Mouse (Mus musculus) bone marrow macrophage, adult 2 months (primary cell): ENCODE data around the gene Atl3. TPM values are rescaled to one million over a fixed set of nuclear protein-coding genes. Genes with fewer than 3 reads are reported as not detected.

Experiments
- H3K27ac ChIP-seq: 2 replicates; pipeline ENCODE4 v1.5.1; 2012; ENCODE audit warnings: low read depth, low read length; ENCODE audit not compliant: insufficient read depth
- H3K4me1 ChIP-seq: 2 replicates; pipeline ENCODE4 v1.6.1; 2012; ENCODE audit warnings: low read length; ENCODE audit not compliant: control insufficient read depth, insufficient read depth
- H3K4me3 ChIP-seq: 2 replicates; pipeline ENCODE4 v1.5.1; 2012; ENCODE audit warnings: mild to moderate bottlenecking, low read length, moderate library complexity; ENCODE audit not compliant: insufficient read depth
- CTCF ChIP-seq: IDR thresholded peaks from 2 replicates; pipeline ENCODE4 v1.5.1; 2012; ENCODE audit warnings: low read depth, mild to moderate bottlenecking, low read length, moderate library complexity
- POLR2A ChIP-seq: IDR thresholded peaks from 2 replicates; pipeline ENCODE4 v1.6.1; 2012; ENCODE audit warnings: mild to moderate bottlenecking, low read depth, low read length, borderline replicate concordance
- polyA plus RNA-seq: library from polyadenylated mRNA; stranded (reverse); fragments of >200 nt; gene quantifications from 2 replicates; pipeline ENCODE4 v1.2.4, GENCODE M21; 2012; ENCODE audit not compliant: missing spikeins, insufficient read depth, insufficient read length

The Atl3 gene
- polyA plus RNA-seq, 1 experiment: 62.2 TPM

GRCm38 (mm10) chr19:7557844-7558243 is 64.0 kb downstream of the Atl3 start:
- Histone ChIP-seq H3K4me1 (0 out of 2 replicates have a peak, but pooled peaks cover 4% of the 10 kb centered on the region), H3K27ac (no peak overlapping the region), H3K4me3 (peak overlapping the region; percentile 62)
- TF ChIP-seq POLR2A (no peak), CTCF (no peak)

DNA sequence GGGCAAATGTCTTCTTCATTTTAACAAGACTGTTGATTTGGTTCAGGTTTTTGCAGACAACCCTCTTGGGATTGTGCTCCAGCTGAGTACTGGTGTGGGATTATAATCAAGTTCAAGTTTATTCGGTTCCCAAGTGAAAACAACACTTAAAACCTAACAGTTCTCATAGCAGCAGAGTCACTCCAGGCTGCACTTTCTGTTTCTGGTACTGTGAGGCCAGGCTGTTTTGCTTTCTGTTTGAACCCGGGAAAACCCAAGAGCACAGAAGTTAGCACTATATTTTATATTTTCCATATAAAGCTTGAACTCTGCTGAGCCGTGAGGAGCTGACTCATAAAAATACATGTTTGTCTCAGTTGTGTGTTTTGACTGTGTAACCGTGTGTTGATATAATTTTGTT is 64.8 kb downstream of the Atl3 start:
- H3K27ac ChIP-seq: no peak overlapping the region
- TF ChIP-seq POLR2A (no peak), CTCF (no peak)
- no peak overlapping the region for H3K4me3 ChIP-seq
- 0 out of 2 replicates have a peak, but pooled peaks cover 4% of the 10 kb centered on the region for H3K4me1 ChIP-seq

DNA sequence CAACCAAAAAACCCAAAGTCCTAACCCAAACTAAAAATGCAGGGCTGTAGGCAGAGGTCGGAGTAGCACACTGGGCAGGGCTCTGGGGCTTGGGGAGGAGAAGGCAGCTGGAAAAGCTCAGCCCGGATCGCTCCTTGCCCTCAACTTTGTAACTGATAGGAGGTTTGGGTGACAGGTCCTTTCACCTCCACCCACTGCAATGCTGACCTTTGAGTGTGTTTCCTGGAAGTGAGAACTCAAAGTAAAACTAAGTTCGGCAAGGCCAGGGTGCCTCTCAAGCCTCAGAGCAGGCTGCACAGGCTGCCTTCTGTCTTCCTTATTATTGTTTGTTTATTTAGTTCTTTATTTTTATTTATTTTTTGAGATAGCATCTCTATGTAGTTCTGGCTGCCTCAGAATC is 66.1 kb downstream of the Atl3 start:
- Histone ChIP-seq H3K4me3 (no peak overlapping the region), H3K27ac (no peak overlapping the region), H3K4me1 (0 out of 2 replicates have a peak, but pooled peaks cover 4% of the 10 kb centered on the region)
- no peak for TF ChIP-seq POLR2A
- TF ChIP-seq CTCF: no peak

DNA sequence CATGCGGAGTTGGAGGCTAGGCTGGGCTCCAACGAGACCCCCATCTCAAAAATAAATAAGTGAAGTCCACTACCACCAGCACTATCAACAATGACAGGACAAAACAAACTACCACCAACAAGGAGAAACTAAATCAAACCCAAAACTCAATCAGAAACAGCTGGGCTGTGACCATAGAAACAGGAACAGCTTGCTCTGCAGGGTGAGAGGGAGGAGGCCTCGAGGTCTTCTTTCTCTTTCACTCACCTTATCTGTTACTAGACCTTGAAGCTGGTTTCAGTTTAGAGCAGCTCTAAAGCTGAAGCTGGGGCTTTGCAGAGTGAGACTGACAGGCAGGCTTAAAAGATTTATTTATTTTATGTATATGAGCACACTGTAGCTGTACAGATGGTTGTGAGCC is 67.6 kb downstream of the Atl3 start:
- Histone ChIP-seq H3K4me1 (0 out of 2 replicates have a peak, but pooled peaks cover 4% of the 10 kb centered on the region), H3K4me3 (no peak overlapping the region), H3K27ac (no peak overlapping the region)
- TF ChIP-seq CTCF (no peak), POLR2A (no peak)

- Histone ChIP-seq H3K4me3 (no peak overlapping the region), H3K4me1 (0 out of 2 replicates have a peak, but pooled peaks cover 4% of the 10 kb centered on the region)
- no peak for TF ChIP-seq CTCF
- TF ChIP-seq POLR2A: no peak
Measured at GRCm38 (mm10) chr19:7562601-7563129, 68.8 kb downstream of the Atl3 start.

DNA sequence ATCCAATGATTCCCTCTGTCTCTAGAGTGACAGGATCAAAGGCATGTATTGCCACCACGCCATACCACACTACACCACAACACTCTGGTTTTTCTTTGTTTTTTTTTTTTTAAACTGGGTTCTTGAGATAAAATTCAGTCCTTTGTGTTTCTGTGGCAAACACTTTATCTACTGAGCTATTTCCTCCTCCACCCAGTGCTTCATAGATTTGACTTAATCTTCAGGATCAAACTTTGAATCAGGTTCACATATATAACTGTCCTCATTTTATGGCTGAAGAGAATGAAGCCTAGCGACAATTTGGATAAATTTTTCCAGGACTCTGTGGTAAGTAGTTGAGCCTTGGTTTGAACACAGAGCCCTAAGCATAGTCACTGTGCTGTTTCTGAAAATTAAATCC is 69.8 kb downstream of the Atl3 start:
- Histone ChIP-seq H3K4me3 (no peak overlapping the region), H3K4me1 (no peaks in the 10 kb centered on the region), H3K27ac (no peak overlapping the region)
- TF ChIP-seq POLR2A: no peak
- TF ChIP-seq CTCF: no peak

More at GRCm38 (mm10) chr19:7562601-7563129, 68.8 kb downstream of the Atl3 start:
- no peak overlapping the region for H3K27ac ChIP-seq

GRCm38 (mm10) chr19:7564457-7564856 is 70.6 kb downstream of the Atl3 start:
- Histone ChIP-seq H3K4me1 (no peaks in the 10 kb centered on the region), H3K4me3 (no peak overlapping the region), H3K27ac (no peak overlapping the region)
- TF ChIP-seq CTCF (no peak), POLR2A (no peak)

DNA sequence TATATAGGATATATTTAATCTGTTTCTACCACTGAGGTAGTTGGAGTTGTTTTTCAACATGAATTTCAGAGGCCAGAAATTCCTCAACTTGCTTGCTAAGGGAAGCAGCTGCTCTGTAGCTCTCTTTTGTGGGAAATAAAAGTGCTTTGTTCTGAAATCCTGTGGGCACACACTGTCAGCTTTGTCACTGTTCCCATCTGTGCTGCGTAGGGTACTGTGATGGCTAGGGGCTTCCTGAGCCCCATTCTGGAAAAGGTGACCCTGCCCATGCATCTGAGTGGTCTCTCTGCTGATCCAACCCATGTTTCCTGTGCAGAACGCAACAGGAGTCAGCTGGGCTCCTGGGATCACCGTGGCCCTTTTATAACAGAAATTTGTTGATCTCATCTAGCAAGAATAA is 73.0 kb downstream of the Atl3 start:
- Histone ChIP-seq H3K4me3 (no peak overlapping the region), H3K4me1 (no peaks in the 10 kb centered on the region), H3K27ac (no peak overlapping the region)
- TF ChIP-seq CTCF: no peak
- no peak for TF ChIP-seq POLR2A

DNA sequence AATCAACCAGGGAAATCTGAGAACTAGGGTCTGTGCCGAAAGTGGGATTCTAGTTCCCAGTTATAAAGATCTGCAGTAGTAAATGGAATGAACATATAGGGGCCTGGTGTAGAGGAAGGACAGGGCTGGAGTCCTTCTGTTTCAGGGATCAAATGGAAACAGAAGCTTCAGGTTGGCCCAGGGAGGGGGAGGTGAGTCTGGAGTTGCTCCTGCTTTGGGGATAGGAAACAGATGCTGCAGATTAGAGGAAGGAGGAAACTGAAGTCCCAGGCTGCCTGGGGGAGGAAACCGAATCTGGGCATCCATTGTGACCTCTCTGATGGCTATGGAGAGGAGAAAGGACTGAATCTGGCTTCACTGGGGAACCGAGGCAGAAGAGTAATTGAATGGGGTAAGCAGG is 74.5 kb downstream of the Atl3 start:
- TF ChIP-seq POLR2A: no peak
- no peak for TF ChIP-seq CTCF
- Histone ChIP-seq H3K4me3 (no peak overlapping the region), H3K4me1 (no peaks in the 10 kb centered on the region), H3K27ac (no peak overlapping the region)

- H3K4me1 ChIP-seq: no peaks in the 10 kb centered on the region
- no peak overlapping the region for H3K27ac ChIP-seq
- no peak for TF ChIP-seq POLR2A
- TF ChIP-seq CTCF: no peak
- no peak overlapping the region for H3K4me3 ChIP-seq
Measured at GRCm38 (mm10) chr19:7569650-7570049, 75.8 kb downstream of the Atl3 start.
